19 mouse cellular contexts compared by ENCODE assay signal in genomic region chrX:106623667-106624066, GRCm38 (mm10). TPM values are rescaled to one million over a fixed set of nuclear protein-coding genes. Genes with fewer than 3 reads are reported as not detected.
DNase-seq lines count a peak whose midpoint lies in the region; ATAC-seq and TF ChIP-seq lines count a peak whose summit lies in the region.
"Had no signal": no experiment of that assay in that cellular context is flagged by ENCODE, and none has a peak within 500 bp of the region (broad histone marks: within the 10 kb centered on the region; RNA-seq: fewer than 3 reads in every experiment).

No protein-coding gene starts in this region.

- no peaks in the 10 kb centered on the region for H3K4me1 ChIP-seq in lung, embryonic 14.5 days (ENCODE audit: insufficient read depth)
- no peaks in the 10 kb centered on the region for H3K4me1 ChIP-seq in kidney, embryonic 16.5 days (ENCODE audit: insufficient read depth, low read length)
- H3K4me1 ChIP-seq: heart, embryonic 13.5 days; midbrain, embryonic 15.5 days had no signal

- WGBS in lung, embryonic 14.5 days, result 31% methylated on average over 3 of the region's 3 CpGs
- 41% methylated on average over 3 of the region's 3 CpGs for WGBS in kidney, embryonic 16.5 days

- H3K27ac ChIP-seq in lung, embryonic 14.5 days (ENCODE audit: low read depth), result no peak overlapping the region
- H3K27ac ChIP-seq in kidney, embryonic 16.5 days (ENCODE audit: low read length), result no peak overlapping the region
- H3K27ac ChIP-seq: heart, embryonic 13.5 days; midbrain, embryonic 15.5 days had no signal

- no peaks in the 10 kb centered on the region for H3K36me3 ChIP-seq in lung, embryonic 14.5 days (ENCODE audit: insufficient read depth)
- no peaks in the 10 kb centered on the region for H3K36me3 ChIP-seq in kidney, embryonic 16.5 days (ENCODE audit: insufficient read depth, low read length)
- H3K36me3 ChIP-seq: heart, embryonic 13.5 days; midbrain, embryonic 15.5 days had no signal

- ATAC-seq in lung, embryonic 14.5 days (ENCODE audit: insufficient read depth), result no peak
- ATAC-seq in granulocyte monocyte progenitor cell, adult 5-6 weeks (replicated peaks; ENCODE audit: poor library complexity, severe bottlenecking), result peak; percentile 91
- no peak for ATAC-seq in kidney, embryonic 16.5 days (ENCODE audit: low FRiP score, low TSS enrichment)
- ATAC-seq: hindbrain, embryonic 16.5 days; midbrain, embryonic 15.5 days had no signal

- no peak overlapping the region for H3K4me2 ChIP-seq in lung, embryonic 14.5 days
- no peak overlapping the region for H3K4me2 ChIP-seq in kidney, embryonic 16.5 days (replicated peaks; ENCODE audit: low read depth, low read length)
- H3K4me2 ChIP-seq: heart, embryonic 13.5 days; midbrain, embryonic 15.5 days had no signal

- no peak overlapping the region for H3K4me3 ChIP-seq in lung, embryonic 14.5 days (ENCODE audit: low read depth, low read length)
- no peak overlapping the region for H3K4me3 ChIP-seq in kidney, embryonic 16.5 days (ENCODE audit: low read length)
- H3K4me3 ChIP-seq: heart, embryonic 13.5 days; megakaryocyte, embryonic 14.5 days; midbrain, embryonic 15.5 days had no signal

- no peak overlapping the region for H3K9ac ChIP-seq in lung, embryonic 14.5 days
- no peak overlapping the region for H3K9ac ChIP-seq in kidney, embryonic 16.5 days (replicated peaks; ENCODE audit: low read length)
- H3K9ac ChIP-seq: heart, embryonic 13.5 days; midbrain, embryonic 15.5 days had no signal

- no peak for TF ChIP-seq CTCF in lung, embryonic 14.5 days (IDR thresholded peaks at IDR 0.05; ENCODE audit: low read depth)

- peak; percentile 29 for DNase-seq in lung, embryonic 14.5 days
- no peak for DNase-seq in lung, postnatal 10 days
- DNase-seq in MEL-GATA-1-ER (ENCODE audit: extremely low read depth, low read depth), result peak; percentile 59
- DNase-seq in layer of hippocampus, postnatal 10 days (ENCODE audit: low spot score in 2 of 2), result no peak
- no peak for DNase-seq in gastrocnemius, postnatal 10 days
- DNase-seq: adrenal gland, adult 8-10 months; cerebellum, adult 18-20 months; heart, postnatal 4 days; kidney, adult 8-10 months; kidney, postnatal 4 days; lung, adult 18-20 months; thymus, postnatal 25 days had no signal

- no peaks in the 10 kb centered on the region for H3K27me3 ChIP-seq in lung, embryonic 14.5 days (ENCODE audit: insufficient read depth, low read length)
- no peaks in the 10 kb centered on the region for H3K27me3 ChIP-seq in kidney, embryonic 16.5 days (ENCODE audit: insufficient read depth, low read length)
- H3K27me3 ChIP-seq: heart, embryonic 13.5 days; megakaryocyte, embryonic 14.5 days; midbrain, embryonic 15.5 days had no signal

- no peaks in the 10 kb centered on the region for H3K9me3 ChIP-seq in lung, embryonic 14.5 days (ENCODE audit: low read depth, low read length)
- H3K9me3 ChIP-seq in kidney, embryonic 16.5 days (ENCODE audit: low read length), result no peaks in the 10 kb centered on the region
- H3K9me3 ChIP-seq: heart, embryonic 13.5 days; megakaryocyte, embryonic 14.5 days; midbrain, embryonic 15.5 days had no signal

RNA-seq across cellular contexts. Expression of gene Cysltr1, which starts 20.2 kb away (rescaled TPM):
- 3.5 and 4.0 TPM in 2 replicates for polyA plus RNA-seq in lung, embryonic 14.5 days (2014; fragmentation: Nextera tagmentation; extraction: Ambion mirVana)
- total RNA-seq in granulocyte monocyte progenitor cell, adult 5-6 weeks (2014; fragmentation: Nextera tagmentation), result 1.8 and 2.2 TPM in 2 replicates
- 2.6 and 2.8 TPM in 2 replicates for total RNA-seq in granulocyte monocyte progenitor cell, adult 5-6 weeks (2017)
- polyA plus RNA-seq in kidney, embryonic 16.5 days (2015; fragmentation: Nextera tagmentation; extraction: Ambion mirVana), result 2.7 and 3.7 TPM in 2 replicates
- under 1 TPM; 0.42 to 0.66 TPM for total RNA-seq in layer of hippocampus, postnatal 10 days (2021)
- 1 to 10 TPM in 1 of 2 experiments, under 1 TPM in 1; 0.75 to 1.5 TPM for total RNA-seq in gastrocnemius, postnatal 10 days (2021)

RNA-seq across cellular contexts. Expression of gene Gm5127, which starts 40.7 kb away (rescaled TPM):
- polyA plus RNA-seq in lung, embryonic 14.5 days (2014; fragmentation: Nextera tagmentation; extraction: Ambion mirVana), result 0.09 TPM in 1 of 2 replicates, not detected in the other
- not detected in 2 replicates for total RNA-seq in granulocyte monocyte progenitor cell, adult 5-6 weeks (2014; fragmentation: Nextera tagmentation)
- 0.82 TPM in 1 of 2 replicates, not detected in the other for total RNA-seq in granulocyte monocyte progenitor cell, adult 5-6 weeks (2017)
- polyA plus RNA-seq in kidney, embryonic 16.5 days (2015; fragmentation: Nextera tagmentation; extraction: Ambion mirVana), result 0.59 and 0.62 TPM in 2 replicates
- not detected for total RNA-seq in layer of hippocampus, postnatal 10 days (2021)
- not detected for total RNA-seq in gastrocnemius, postnatal 10 days (2021)
- total RNA-seq: adrenal gland, adult 8-10 months; heart, postnatal 4 days; liver, adult 2 months had no signal
- polyA plus RNA-seq: heart, embryonic 13.5 days; liver, adult 2 months had no signal

Comparison
In these comparisons a context has a peak if more than half of its experiments do, and no peak if none do; other contexts are left out.
1. DNase-seq: peak in lung, embryonic 14.5 days (single experiment) and MEL-GATA-1-ER (single experiment); none in lung, postnatal 10 days (single experiment), layer of hippocampus, postnatal 10 days (0 of 2) and gastrocnemius, postnatal 10 days (single experiment).